Mouse (Mus musculus): ENCODE data around the gene Tmed6.

DNA sequence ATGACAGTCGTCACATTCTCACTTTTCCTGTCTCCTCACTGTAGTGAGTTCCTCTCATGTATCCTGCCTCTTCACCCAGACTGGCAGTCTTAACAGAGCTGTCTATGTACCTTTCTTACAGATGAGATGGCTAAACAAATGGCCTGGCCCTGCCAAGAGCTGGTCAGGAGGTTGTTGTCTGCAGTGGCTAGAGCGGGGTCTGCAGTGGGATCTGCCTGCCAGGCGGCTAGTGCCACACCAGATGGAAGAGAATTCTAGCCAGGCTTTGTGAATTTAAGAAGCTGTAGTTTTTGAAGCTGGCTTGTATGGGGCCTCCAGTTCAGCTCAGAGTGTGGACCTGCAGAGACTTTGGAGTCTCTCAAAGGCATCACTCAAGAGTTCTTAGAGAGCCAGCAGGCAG is 29.8 kb downstream of the Tmed6 start:
- TF ChIP-seq CTCF (IDR thresholded peaks at IDR 0.05; ENCODE audit: low read depth, low read length) (no peak), POLR2A (IDR thresholded peaks at IDR 0.05; ENCODE audit: borderline replicate concordance, low read depth, low read length) (no peak)
